Mouse (Mus musculus): ENCODE measurements around the gene Srsf6.

Srsf6 gene

DNA sequence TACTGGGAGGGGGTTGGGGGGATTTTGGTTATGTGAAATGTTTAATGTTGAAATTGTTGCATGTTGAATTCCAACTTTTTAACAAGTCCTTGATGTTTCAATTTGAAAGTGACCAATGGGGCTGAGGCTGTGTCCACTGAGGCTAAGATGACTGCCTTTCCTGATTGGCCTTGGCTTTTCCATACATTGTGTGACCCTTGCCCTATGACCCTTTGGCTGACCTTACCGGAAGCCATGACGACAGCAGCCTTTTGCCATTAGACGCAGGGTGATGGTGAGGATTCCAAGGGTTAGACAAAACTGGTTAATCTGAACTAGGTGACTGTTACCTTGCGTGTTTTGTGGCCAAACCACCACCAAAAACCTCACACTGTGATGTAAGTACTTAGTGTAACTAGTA lies 1.4 kb downstream of the Srsf6 start:
- DNase-seq (ENCODE audit: low spot score) = peak; percentile 52

DNA sequence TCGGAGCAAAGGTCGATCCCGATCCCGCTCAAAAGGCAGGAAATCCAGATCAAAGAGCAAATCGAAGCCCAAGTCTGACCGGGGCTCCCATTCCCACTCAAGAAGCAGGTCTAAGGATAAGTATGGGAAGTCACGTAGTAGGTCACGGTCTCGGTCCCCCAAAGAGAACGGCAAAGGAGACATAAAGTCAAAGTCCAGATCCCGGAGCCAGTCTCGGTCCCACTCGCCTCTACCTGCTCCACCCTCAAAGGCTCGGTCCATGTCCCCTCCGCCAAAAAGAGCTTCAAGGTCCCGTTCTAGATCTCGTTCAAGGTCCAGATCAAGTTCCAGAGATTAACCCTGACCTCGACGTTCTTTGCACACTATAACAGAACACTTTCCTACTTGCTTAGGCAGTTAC lies 3.1 kb downstream of the Srsf6 start:
- no peak for DNase-seq (ENCODE audit: low spot score)

DNA sequence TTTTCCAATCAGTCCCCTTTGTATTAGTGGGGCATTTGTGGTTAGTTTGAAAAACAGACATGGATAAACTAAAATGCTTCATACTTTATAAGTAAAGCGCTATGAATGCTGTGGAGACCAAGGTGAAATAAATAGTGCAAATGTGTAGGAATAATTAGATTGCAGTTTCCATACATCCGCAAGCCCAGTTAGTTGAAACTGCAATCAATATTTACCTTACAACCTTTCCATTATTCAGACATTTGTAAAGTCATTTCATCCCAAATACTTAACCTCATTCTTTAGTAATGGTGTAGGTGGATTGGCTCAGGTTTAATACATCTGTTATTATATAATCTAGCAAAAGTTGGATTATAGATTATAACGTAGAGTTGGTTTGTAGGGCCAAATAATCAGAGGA lies 4.4 kb downstream of the Srsf6 start:
- DNase-seq (ENCODE audit: low spot score) = no peak

DNA sequence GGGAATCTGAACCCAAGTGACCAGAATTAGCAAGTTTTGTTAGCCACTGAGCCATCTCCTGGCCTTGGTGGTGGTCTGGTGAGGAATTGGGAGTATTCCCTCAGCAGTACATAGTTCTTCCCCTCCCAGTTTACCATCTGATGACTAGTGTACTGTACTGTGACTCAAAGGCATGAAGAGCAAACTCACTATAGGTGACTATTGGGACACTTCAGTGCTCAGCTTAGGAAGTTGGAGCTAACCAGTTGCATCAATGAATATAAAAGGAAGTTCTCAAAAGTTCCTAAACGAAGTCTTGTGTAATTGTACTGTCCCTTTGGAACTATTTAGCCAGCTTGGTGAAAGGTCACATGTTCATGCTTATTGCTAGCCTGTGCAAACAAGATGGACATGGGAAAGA lies 8.2 kb downstream of the Srsf6 start:
- DNase-seq (ENCODE audit: low spot score) = no peak

DNA sequence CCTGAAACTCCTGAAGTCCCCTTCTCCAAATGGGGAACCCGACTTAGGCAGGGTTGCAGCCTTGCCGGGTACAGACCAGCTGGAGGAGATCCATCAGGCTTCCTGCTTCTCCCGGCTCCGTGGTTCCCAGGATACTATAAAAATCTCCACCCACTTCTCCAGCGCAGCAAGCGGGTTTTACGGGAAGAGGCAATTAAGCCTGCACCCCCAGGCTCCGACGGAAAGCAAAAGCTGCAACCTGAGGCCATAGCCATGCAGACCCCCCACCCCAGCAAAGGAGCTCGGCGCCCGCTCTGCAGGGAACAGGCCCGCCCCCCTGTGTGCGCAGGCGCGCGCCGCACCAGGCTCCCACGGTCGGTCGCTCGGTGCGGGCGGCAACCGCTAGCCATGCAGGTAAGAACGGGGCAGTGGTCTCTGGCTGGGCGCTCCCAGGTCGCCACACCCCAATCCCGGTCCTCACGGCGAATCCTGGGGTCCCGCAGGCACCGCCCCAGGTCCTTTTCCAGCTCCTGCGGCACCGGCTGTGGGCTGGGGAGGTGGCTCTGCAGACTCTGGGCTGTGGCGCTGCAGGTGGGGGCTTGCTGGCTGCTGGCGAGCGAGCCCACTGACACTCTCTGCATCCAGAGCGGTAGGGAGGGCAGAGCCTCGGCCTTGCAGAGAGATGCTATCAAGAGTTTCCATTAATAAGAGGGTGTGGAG lies 12.0 kb downstream of the Srsf6 start, which contains the start of gene L3mbtl1:
Gene L3mbtl1, plus strand, starts transcription at position 325 of the 699 bp plus-strand sequence.
- peak; percentile 56 for DNase-seq (ENCODE audit: low spot score)

DNA sequence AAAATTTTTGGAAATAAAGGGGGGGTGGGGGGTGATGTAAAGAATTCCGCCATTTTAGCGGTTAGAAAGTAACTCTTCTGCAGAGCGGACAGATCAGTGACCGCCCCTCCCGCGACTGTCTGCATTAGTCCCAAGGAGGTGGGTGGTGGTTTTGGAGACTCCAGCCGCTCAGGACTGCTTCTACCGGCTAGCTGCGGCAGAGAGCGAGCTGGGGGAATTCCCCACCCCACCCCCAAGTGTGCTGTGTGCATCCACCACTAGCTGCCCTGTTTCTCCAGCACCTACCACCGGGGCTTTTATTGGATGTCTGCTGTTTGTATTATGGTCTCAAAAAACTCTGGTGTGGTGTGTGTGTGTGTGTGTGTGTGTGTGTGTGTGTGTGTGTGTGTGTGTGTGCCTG lies 12.6 kb downstream of the Srsf6 start:
- DNase-seq (ENCODE audit: low spot score) = no peak

DNA sequence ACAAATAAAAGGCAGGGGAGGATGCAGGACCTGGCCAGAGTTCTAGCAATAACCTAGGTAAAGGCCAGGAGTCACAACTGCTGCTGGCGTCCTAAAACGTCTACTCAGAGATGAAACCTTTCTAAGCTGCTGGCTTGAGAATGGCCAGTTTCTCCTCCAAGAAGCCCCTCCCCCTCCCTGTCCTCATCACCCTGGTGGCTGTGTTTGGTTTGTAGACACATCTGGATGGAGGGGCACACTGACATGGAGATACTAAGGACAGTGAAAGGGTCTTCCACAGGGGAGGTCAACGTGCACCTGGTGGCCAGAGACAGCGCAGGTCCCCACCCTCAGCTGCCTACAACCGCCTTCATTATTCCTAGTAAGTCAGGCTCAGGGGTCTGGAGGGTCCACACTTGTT lies 15.6 kb downstream of the Srsf6 start:
- no peak for DNase-seq (ENCODE audit: low spot score)

DNA sequence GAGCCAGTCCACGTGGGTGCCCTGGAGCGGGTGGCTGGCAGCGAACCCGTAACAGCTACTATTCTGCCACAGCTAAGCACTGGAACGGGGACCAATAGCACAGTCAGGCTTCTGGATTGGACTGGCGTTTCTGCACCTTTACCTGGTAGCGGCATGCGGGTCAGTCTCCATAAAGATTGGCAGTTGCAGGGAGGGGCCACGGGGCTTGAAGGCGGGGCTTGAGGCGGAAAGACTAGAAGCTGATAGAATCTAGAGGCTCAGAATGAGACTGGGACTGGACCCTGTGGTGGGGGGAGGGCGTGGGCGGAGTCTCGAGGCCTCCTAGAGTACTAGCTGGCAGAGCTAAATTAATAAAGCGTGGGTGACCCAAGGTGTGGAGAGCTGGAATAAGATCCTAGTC lies 16.4 kb downstream of the Srsf6 start:
- peak; percentile 59 for DNase-seq (ENCODE audit: low spot score)

DNA sequence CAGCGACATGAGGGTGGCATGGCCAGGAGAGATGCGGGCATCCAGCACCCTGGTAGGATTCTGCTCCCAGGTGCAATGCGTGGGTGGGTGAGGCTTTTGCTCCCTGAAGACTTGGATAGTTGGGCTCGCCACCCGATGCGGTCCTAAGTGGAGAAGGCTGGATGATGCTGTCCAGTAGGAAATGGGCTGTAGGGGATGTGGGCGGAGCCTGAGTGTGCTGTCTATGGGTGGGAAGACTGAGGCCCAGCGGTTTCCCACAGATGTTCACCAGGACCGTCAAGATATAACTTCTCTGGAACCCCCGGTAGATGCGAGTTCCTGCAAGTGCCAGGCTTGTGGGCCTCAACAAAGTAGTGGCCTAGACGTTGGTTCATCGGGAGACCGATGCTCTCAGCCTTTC lies 16.9 kb downstream of the Srsf6 start:
- DNase-seq (ENCODE audit: low spot score) = no peak

DNA sequence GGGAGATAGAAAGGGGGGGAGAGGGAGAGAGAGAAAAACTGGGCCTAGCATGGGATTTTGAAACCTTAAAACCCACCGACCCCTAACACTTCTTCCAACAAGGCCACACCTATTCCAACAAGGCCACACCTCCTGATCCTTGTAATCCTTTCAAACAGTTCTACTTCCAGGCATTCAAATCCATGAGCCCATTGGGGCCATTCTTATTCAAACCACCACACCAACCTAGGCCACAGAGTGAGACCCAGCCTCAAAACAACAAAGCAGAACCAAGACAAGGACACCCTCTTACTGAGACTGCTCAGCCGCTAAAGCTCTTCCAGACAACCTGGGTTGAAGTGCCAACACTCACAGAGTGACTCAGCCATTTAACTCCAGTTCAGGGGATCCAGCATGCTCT lies 19.4 kb downstream of the Srsf6 start:
- DNase-seq (ENCODE audit: low spot score) = no peak

DNA sequence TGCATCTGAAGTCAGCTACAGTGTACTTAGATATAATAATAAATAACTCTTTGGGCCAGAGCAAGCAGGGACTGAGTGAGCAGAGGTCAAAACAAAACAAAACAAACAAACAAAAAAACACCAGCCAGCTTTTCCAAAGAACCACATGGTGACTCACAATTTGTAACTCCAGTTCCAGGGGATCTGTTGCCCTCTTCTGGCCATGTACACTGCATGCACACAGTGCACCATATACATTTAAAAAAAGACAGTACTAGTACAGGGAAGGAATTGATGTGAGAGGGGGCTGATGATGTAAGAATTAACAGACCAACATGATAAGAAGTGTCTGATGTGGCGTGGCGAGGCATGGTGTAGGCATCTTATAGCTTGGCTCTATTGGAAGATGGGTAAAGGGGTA lies 25.5 kb downstream of the Srsf6 start:
- DNase-seq (ENCODE audit: low spot score) = no peak

DNA sequence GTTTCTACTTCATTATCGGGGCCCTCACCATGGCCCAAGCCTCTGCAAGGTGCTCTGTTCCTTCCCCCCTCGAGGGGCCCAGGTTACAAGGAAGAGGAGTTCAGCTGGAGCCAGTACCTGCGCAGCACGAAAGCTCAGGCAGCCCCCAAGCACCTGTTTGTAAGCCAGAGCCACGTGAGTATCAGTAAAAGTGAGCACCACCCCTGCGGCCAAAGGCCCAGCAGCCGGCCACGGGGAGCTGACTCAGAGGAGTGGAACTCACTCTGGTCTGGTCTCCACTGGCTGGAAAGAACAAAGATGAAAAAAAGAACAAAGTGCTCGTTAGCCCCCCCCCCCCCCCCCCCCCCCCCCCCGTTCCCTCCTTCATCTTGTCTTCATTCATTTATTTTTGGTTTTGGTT lies 30.0 kb downstream of the Srsf6 start:
- no peak for DNase-seq (ENCODE audit: low spot score)

DNA sequence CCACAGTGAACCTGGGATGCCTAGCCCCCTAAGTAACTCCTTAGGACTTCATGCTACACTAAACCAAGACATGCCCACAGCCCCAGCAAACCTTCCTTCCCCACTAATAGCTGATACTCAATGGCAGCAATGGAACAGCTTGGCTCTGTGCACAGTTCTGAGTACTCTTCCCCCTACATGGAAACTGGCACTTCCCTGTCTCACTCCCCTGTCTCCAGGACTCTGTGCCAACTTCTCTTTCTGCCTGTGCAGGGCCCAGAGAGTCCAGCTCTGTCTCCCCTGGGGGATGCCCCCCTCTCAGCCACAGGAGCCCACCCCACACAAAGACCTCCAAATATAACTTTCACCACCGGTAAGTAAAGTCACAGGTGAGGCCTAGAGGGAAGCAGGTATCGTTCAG lies 35.4 kb downstream of the Srsf6 start:
- DNase-seq (ENCODE audit: low spot score) = no peak

DNA sequence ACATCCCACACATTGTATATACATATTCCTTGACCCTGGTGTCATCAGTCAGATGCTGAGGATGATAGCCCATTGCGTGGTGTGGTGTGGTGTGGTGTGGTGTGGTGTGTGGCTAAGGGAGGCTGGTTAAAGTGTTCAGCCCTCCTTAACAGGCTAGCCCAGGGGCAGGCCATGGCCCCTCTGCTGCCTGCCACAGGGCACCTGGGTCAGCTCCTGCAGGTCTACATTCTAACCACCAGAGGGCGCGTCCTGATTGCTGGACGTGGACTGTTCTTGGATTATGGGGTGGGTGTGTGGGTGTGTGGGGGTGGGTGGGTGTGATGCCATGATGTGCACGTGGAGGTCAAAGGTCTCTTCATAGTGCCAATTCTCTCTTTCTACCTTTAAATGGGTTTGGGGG lies 37.0 kb downstream of the Srsf6 start:
- peak; percentile 57 for DNase-seq (ENCODE audit: low spot score)

DNA sequence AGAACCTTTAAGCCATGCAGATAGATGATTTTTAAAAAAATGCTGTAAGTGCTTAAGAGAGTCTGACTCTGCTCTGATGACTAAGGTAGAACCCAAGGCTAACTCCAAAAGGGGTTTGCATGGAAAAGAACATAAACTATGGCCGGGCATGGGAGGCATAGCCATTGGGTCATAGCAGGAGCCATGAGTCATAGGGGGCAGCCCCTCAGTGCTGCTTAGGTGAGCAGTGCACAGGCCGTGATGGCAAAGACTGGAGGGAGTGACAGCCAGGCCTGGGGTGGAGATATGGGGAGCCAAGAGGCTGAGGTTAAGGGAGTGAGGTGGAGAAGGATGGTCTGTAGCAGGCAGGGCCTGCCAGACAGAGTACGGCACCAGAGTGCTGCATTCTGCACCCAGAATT lies 37.8 kb downstream of the Srsf6 start:
- DNase-seq (ENCODE audit: low spot score) = no peak

DNA sequence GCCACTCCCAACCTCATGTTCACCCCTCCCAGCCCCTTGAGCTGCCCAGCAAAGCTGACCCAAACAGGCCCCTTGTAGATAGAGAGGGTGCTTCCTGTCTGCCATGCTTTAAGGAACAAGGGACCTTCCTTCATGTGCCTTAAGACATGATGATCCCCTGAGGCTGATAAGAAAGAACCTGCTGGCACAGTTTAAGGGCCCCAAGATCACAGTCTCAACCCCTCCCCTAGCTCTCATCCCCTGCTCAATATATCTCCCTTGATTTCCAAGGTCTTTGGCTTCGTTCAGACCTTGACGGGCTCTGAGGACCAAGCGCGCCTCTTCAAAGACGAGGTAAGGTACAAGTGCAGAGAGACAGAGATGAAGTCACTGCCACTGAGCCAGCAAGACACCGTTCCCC lies 39.6 kb downstream of the Srsf6 start:
- DNase-seq (ENCODE audit: low spot score) = no peak

DNA sequence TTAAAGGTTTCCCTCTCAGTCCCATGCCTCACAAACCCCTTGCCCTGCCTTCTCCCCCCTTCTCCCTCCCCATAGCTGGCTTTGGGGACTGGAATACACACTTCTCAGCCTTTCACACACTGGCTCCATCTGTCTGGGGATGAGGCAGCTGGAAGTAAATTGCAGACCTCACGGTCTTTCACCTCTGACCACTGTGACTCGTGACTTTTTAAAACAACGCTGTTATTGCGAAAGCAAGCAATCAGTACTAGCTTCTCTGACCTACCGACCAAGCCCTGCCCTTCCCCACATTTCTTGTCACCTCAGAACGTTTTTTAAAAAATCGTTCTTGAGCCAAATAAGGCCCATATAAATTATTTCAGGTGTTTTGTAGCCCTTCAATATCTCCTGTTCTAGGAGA lies 41.4 kb downstream of the Srsf6 start:
- no peak for DNase-seq (ENCODE audit: low spot score)

DNA sequence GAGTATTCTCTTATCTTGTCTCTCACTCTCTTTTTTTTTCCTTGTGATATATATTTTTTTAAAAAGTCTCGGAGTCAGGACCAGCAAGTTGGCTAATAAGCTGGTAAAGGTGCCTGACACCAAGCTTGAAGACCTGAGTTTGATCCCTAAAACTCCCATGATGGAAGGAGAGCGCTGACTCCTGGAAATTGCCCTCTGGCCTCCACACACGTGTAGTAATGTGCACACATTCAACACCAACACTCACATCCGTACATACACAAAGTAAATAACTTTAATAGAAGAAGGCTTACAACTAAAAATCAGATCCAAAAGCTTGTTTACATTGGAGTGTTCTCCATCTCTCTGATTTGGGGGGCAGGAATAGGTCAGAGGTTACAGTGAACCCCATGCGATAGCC lies 41.9 kb downstream of the Srsf6 start:
- DNase-seq (ENCODE audit: low spot score) = no peak

DNA sequence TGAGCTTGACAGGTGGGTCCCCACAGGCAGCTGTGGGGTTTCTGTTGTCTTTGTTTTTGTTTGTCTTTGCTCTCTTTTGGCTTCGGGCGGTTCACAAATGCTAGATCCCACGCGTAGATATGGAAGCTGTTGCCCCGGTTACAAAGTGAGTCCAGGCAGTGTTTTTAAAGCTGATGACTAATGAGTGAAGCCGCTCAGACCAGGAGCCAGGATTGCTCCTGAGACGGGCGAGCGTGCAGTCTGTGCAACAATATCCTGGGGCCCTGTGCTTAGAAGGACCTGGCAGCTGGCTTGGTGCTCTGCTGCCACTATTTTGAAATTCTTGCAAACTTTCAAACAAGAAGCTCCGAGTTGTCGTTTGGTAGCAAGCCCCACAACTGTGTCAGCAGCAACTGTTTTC lies 42.3 kb downstream of the Srsf6 start:
- no peak for DNase-seq (ENCODE audit: low spot score)

DNA sequence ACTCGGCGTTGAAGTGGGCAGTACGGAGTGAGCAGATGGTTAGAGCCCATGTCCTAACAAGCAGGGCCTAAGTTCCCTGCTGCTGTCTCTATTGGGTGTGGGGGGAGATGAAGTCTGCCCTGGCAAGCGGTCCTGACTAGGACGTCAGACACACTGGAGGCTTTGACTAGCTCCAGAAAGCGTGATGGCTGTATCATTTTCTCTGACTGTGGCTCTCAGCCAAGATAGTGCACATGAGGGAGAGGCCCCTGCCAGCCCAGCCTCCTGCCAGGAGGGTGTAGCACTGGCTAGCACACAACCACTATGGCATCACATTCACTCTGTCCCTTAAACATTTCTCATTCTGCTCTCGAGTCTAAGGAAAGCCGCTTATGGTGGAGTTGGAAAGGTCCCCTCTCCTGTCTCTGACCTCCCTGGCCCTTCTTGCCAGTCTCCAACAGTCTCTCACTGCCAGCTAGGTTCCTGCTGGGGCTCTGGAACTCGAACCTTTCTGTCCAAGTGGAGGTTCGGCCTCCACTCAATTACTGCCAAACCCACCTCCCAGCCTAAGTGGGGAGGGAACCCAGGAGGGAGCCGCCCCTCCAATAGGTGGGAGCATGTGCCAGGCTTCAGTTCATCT lies 43.9 kb downstream of the Srsf6 start:
- DNase-seq (ENCODE audit: low spot score) = no peak

DNA sequence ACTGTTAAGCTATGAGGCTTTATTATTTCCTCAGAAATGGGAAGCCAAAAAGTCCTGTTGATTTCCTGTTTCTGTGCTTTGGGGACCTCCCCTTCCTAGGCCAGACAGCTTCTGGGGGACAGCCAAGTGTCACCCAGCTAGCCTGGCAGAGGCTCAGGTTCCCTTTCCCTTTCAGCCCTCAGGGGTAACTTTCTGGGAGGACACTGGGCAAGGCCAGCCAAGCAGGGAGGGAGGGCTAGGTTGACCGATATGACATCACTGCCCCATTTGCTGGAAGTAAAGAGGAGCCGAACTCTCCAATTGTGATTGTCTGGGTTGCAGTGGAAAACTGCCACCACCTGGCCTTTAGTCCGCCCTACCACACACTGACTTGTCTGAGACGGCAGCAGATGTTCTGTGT lies 44.7 kb downstream of the Srsf6 start:
- no peak for DNase-seq (ENCODE audit: low spot score)

DNA sequence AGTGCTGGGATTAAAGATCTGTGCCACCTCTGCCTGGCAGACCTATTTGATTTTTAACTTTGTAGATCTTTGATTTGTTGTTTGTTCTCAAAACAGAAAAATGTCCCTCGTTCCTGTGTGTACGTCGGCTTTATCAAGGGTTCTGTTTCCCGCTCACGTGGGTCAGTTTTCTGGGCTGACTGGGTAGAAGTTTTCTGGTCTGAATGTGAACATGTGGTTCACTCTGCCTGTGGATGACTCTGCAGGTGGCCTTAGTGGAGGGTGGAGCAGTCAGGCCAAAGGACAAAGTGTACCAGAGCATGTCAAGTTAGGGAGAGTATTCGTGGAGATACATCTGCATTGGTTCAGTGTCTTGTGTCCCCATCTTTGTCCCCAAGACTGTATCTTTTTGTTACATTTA lies 53.1 kb downstream of the Srsf6 start:
- no peak for DNase-seq (ENCODE audit: low spot score)

DNA sequence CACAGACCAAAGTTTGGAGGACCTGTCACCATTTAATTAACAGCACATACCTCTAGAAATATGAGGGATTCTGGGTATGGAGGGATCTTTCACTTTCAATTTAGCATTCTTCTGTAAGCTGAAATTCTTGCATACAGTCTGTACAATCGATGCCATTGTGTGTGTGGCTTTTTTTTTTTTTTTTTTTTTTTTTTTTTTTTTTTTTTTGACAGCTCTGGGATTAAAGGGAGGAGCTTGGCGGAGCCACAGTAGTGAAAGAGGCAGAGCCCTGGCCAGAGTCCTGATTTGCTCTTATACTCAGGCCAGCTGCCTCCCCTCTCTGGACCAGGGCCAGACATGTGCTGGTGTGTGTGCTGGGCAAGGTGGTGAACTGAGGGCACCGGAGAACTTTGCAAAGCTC lies 54.6 kb downstream of the Srsf6 start:
- DNase-seq (ENCODE audit: low spot score) = peak; percentile 61
